Mouse (Mus musculus) thymus, adult 2 months (tissue): Measurements from ENCODE around the gene Alkbh5. TPM values are rescaled to one million over a fixed set of nuclear protein-coding genes. Genes with fewer than 3 reads are reported as not detected.

Experiments used
- DNase-seq: peaks from one replicate; pipeline ENCODE4 v3.0.0; 2021
- H3K27ac ChIP-seq: fragments of 200-500 bp; 2 replicates; pipeline ENCODE4 v1.5.1; 2012; ENCODE audit warnings: low read length, control low read depth; ENCODE audit not compliant: control insufficient read depth, insufficient read depth
- H3K27me3 ChIP-seq: fragments of 200-500 bp; 2 replicates; pipeline ENCODE4 v1.6.1; 2012; ENCODE audit warnings: mild to moderate bottlenecking, low read length, moderate library complexity, mixed read lengths; ENCODE audit not compliant: control insufficient read depth, insufficient read depth
- H3K36me3 ChIP-seq: fragments of 200-500 bp; 2 replicates; pipeline ENCODE4 v1.6.1; 2012; ENCODE audit warnings: mild to moderate bottlenecking, low read length, moderate library complexity; ENCODE audit not compliant: control insufficient read depth, insufficient read depth
- H3K4me1 ChIP-seq: fragments of 200-500 bp; replicated peaks from 2 replicates; pipeline ENCODE4 v1.6.1; 2012; ENCODE audit warnings: low read length; ENCODE audit not compliant: control insufficient read depth, insufficient read depth
- H3K4me3 ChIP-seq: fragments of 200-500 bp; 2 replicates; pipeline ENCODE4 v1.5.1; 2012; ENCODE audit warnings: mild to moderate bottlenecking, low read length, control low read depth, moderate library complexity; ENCODE audit not compliant: control insufficient read depth, insufficient read depth
- CTCF ChIP-seq: fragments of 200-500 bp; IDR thresholded peaks from 2 replicates; pipeline ENCODE4 v1.5.1; 2012; ENCODE audit warnings: mild to moderate bottlenecking, control low read depth, low read length, moderate library complexity, borderline replicate concordance; ENCODE audit not compliant: control insufficient read depth, poor library complexity, insufficient read depth; ENCODE audit errors: extremely low read depth
- POLR2A ChIP-seq: fragments of 200-500 bp; IDR thresholded peaks from 2 replicates; pipeline ENCODE4 v1.6.1; 2012; ENCODE audit warnings: mild to moderate bottlenecking, low read length, control low read depth, moderate library complexity; ENCODE audit not compliant: control insufficient read depth, poor library complexity, insufficient read depth; ENCODE audit errors: extremely low read depth
- WGBS: fragments of 180-500 bp; shearing (Covaris S2); methylation state at CpG from one replicate; pipeline ENCODE4 v1.1.7; 2018; 5-methylcytosine and 5-hydroxymethylcytosine counted together
- polyA plus RNA-seq: library from polyadenylated mRNA; depleted of rRNA; stranded (reverse); fragments of >200 nt; gene quantifications from 2 replicates; pipeline ENCODE4 v1.2.3, GENCODE M21; 2012; rRNA removed

Alkbh5 gene
- 29.0 and 37.4 TPM in 2 replicates for polyA plus RNA-seq

DNA sequence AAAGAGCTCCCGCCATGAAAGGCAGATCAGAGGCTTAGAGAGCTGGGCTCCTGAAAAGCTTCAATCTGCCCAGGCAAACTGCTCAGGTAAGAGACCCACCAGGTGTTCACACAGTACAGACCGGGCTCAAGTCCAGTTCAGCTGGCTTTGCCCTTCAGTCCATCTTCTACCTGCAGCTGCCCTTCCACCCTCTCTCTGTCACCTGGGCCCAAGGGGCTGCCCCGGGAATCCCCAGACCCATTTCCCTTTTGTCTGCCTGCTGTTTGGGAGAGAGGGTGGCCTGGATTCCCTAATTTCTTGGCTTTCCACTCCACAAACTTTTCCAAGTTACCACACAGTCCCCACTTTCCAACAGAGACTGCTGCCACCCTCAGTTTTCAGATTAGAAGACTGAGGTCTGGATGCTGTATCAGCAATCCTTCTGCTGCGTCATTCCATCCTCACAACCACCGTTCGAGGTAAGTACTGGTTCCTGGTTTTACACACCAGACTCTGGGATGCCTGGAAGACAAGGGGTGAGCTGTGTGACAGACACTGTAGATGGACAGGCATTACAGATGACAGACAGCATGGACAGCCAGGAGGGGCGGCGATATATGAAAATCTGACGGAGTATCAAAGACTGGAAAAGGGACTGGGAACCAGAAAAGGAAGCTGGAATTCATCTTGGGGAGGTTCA, at the start of gene Alkbh5:
Alkbh5 (plus strand) TSS at position 202 of the 679 bp plus-strand sequence.
- Histone ChIP-seq H3K27ac (peak within 1 kb of the TSS; percentile 79), H3K4me3 (peak within 1 kb of the TSS; percentile 83), H3K27me3 (no peaks in the 10 kb centered on the region), H3K4me1 (peaks cover 16% of the 10 kb centered on the region), H3K36me3 (no peaks in the 10 kb centered on the region)
- TF ChIP-seq CTCF (no peak), POLR2A (no peak)
- WGBS: 44% methylated on average over 9 of the region's 9 CpGs
- peak; percentile 8 for DNase-seq

DNA sequence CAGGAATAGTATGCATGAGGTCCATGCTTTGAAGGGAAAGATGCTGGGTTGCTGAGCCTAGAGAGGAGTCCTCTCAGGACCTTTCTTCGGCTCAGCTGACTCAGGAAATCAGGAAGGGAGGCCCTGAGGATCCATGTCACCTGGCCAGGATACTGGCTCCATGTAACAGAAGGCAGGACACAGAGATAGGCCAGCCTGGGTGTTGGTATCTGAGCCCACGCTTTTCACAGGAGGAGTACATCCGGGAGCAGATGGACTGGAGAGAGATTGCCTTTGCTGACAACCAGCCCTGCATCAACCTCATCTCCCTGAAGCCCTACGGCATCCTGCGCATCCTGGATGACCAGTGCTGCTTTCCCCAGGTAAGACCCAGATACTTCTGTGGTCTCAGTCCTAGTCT, 43.5 kb upstream of the Alkbh5 start:
- Histone ChIP-seq H3K4me1 (no peaks in the 10 kb centered on the region), H3K27ac (no peak overlapping the region), H3K4me3 (no peak overlapping the region), H3K36me3 (no peaks in the 10 kb centered on the region), H3K27me3 (no peaks in the 10 kb centered on the region; the same call in 1 of the 2 replicates)
- DNase-seq: no peak
- TF ChIP-seq CTCF (no peak), POLR2A (no peak)
- 89% methylated on average over 5 of the region's 5 CpGs for WGBS

DNA sequence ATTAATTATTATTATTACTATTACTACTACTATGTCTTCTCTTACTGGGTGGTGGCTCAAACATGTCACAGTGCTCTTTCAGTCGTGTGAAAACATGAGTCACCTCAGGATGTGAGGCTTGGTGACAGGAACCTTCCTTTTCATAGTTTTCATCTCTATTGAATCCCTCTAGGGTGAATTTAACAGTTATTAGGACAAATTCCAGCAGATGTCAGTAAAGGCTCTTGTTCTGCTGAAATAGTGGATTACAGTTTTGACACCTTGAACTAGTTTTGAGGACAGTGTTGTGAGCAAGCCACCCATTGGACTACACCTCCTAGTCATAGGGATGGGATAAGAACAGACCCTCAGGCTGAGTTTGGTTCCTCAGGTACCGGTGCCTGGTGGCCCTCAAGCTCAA, 40.5 kb upstream of the Alkbh5 start:
- 46% methylated on average over 2 of the region's 2 CpGs for WGBS
- no peak overlapping the region for H3K27ac ChIP-seq
- DNase-seq: no peak
- no peak for TF ChIP-seq CTCF
- no peak for TF ChIP-seq POLR2A
- H3K27me3 ChIP-seq: no peaks in the 10 kb centered on the region; the same call in 1 of the 2 replicates
- no peaks in the 10 kb centered on the region for H3K36me3 ChIP-seq
- no peak overlapping the region for H3K4me3 ChIP-seq
- no peaks in the 10 kb centered on the region for H3K4me1 ChIP-seq

DNA sequence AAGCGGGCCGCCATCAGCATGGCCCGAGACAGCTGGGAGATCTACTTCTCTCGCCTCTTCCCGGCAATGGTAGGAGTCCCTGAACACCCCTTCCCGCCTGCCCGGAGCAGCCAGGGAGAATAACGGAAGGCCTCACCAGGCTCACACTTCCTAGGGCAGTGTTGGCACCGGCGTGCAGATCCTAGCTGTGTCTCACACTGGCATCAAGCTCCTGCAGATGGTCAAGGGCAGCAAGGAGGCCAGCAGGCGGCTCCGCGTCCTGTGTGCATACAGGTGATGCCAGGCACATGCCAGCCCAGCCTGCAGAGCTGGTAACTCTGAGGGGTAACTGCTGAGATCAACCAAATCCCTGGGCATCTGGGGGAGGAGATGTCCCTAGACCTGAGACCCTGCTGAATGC, 28.9 kb upstream of the Alkbh5 start:
- Histone ChIP-seq H3K27ac (no peak overlapping the region), H3K36me3 (no peaks in the 10 kb centered on the region), H3K4me3 (no peak overlapping the region), H3K4me1 (peaks cover 10% of the 10 kb centered on the region), H3K27me3 (peaks cover 13% of the 10 kb centered on the region)
- TF ChIP-seq CTCF (no peak), POLR2A (no peak)
- DNase-seq: no peak
- WGBS: 95% methylated on average over 13 of the region's 13 CpGs

DNA sequence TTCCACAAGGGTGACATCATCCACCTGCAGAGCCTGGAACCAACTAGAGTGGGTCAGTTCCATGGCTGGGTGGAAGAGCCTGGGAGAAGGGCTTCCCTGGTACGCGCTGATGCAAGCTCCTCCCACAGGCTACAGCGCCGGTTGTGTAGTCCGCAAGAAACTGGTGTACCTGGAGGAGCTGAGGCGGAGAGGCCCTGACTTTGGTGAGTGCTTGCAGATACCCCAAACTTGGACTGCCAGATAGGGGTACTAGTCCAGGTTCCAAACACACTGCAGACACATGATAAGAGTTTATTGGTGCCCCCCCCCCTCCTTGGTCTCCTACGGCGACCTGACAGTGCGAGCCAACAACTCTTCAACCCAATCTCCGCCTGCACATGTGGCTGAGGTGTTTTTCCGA, 27.2 kb upstream of the Alkbh5 start:
- Histone ChIP-seq H3K27me3 (peaks cover 13% of the 10 kb centered on the region), H3K4me3 (no peak overlapping the region), H3K4me1 (peaks cover 10% of the 10 kb centered on the region), H3K27ac (no peak overlapping the region), H3K36me3 (no peaks in the 10 kb centered on the region)
- DNase-seq: no peak
- WGBS: 11% methylated on average over 11 of the region's 11 CpGs
- TF ChIP-seq POLR2A: no peak
- TF ChIP-seq CTCF: no peak

DNA sequence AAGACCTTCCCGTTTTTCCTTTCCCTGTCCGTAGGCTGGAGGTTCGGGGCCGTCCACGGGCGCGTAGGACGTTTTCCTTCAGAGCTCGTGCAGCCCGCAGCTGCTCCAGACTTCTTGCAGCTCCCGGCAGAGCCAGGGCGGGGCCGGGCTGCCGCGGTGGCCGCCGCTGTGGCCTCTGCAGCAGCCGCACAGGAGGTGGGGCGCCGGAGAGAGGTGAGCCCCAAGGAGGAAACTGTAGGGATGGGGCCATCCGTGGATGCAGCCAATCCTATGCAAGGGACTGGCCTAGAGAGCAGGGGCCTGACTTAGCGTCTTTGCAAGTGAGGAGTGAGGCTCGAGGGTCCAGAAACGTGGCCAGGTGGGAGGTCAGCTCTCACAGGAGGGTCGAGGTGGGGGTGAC, 26.7 kb upstream of the Alkbh5 start:
- TF ChIP-seq POLR2A (no peak), CTCF (no peak)
- H3K4me3 ChIP-seq: peak overlapping the region; percentile 49
- no peak overlapping the region for H3K27ac ChIP-seq
- peaks cover 13% of the 10 kb centered on the region for H3K27me3 ChIP-seq
- peaks cover 10% of the 10 kb centered on the region for H3K4me1 ChIP-seq
- WGBS: 1% methylated on average over 25 of the region's 25 CpGs
- no peaks in the 10 kb centered on the region for H3K36me3 ChIP-seq
- peak; percentile 7 for DNase-seq

DNA sequence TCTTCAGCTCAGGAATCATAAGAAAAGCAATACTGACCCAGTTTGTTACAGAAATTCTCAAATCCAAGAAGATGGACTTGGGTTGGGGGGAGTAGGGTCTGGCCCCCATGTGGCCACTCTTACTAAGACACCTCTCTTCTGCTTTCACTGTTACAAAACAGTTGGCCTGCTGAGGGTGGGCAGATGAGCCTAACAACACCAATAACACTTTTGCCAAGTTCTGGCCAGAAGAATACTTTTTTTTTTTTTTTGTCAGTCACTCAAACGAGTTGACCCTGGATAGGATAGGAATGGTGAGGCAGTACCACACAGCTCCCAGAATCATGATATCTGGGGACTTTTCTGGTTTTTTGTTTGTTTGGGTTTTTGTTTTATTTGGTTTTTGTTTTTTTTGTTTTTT, 24.3 kb upstream of the Alkbh5 start:
- Histone ChIP-seq H3K27me3 (peaks cover 13% of the 10 kb centered on the region), H3K4me1 (peaks cover 10% of the 10 kb centered on the region)

More for the DNA sequence above, 24.3 kb upstream of the Alkbh5 start:
- Histone ChIP-seq H3K27ac (no peak overlapping the region), H3K4me3 (no peak overlapping the region), H3K36me3 (no peaks in the 10 kb centered on the region)
- DNase-seq: no peak
- WGBS: 83% methylated on average over 1 of the region's 1 CpGs
- no peak for TF ChIP-seq CTCF
- no peak for TF ChIP-seq POLR2A
